Mouse (Mus musculus): ENCODE data around the gene Cd46. TPM values are rescaled to one million over a fixed set of nuclear protein-coding genes. Genes with fewer than 3 reads are reported as not detected.

The Cd46 gene
- polyA plus RNA-seq, 1 experiment, result 0.95 TPM

DNA sequence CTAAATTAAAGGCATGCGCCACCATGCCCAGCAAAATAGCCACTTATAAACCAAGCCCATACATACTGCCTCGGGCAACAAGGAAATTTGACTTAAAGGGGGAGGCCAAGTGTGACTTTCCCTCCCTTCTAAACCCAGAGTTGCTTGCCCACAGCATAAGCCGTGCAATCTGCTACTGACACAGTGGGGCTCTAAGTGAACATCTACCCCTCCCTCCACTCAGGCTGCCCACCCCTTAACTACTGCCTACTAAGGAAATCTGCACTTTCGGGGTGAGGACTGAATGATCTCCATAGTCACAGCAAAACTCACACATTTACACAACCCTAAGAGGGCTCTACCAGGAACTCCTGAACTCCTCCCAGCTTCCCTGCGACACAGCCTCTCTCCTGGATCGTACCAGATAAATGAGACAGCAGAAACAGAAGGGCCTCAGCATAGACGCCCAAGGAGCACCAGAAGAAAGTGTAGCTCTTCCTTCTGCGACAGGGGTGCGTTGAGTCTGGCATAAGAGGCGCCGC is 290 bp downstream of the Cd46 start:
- TF ChIP-seq CTCF (IDR thresholded peaks at IDR 0.05; ENCODE audit: insufficient read depth, low read length) (no peak), POLR2A (IDR thresholded peaks at IDR 0.05; ENCODE audit: borderline replicate concordance, extremely low read depth, low read depth, low read length) (no peak)
- H3K4me1 ChIP-seq (ENCODE audit: control insufficient read depth, insufficient read depth, low read length), result peaks cover 5% of the 10 kb centered on the region; the same call in 1 of the 2 replicates
- 17% methylated on average over 11 of the region's 11 CpGs for WGBS
- peak overlapping the region; percentile 73 for H3K4me3 ChIP-seq (replicated peaks; ENCODE audit: extremely low read depth, low read depth, low read length)
- no peak for DNase-seq

DNA sequence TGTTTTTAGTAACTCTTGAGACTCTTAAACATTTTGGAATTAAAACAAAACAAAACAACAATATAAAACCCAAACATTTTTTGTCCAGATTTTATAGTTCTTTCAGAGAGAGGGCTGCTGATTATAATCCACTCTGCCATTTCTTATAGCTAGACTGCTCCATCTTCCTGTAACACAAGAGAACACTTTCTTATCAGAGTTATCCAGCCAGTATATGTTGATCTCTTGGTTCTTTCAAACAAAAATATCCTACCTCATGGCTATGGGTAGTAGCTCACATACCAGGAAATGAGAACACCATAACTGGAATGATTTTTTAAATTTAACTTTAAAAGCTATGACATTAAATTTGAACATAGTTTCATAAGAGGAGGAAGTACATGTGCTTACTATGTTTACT is 9.9 kb downstream of the Cd46 start:
- Histone ChIP-seq H3K4me3 (replicated peaks; ENCODE audit: extremely low read depth, low read depth, low read length) (no peak overlapping the region), H3K4me1 (ENCODE audit: control insufficient read depth, insufficient read depth, low read length) (no peaks in the 10 kb centered on the region)
- DNase-seq, result no peak
- TF ChIP-seq POLR2A (IDR thresholded peaks at IDR 0.05; ENCODE audit: borderline replicate concordance, extremely low read depth, low read depth, low read length) (no peak), CTCF (IDR thresholded peaks at IDR 0.05; ENCODE audit: insufficient read depth, low read length) (no peak)

DNA sequence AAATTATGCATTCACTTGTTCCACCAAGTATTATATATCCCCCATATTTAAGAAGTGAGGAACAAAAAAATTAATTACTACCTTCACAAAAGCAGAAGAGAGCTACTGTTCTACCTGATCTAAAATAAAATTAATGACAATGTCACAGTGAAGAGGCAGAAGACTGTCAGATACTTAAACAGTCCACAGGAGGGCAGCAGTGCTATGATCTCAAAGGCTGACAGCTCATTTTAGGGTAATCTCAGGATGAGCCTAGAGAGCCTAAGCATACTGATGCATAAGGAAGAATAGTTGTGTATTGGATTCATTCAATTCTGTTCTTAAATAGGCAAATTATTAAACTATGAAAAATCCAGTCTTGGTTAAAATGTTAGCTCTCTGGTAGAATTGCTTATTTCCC is 51.6 kb downstream of the Cd46 start:
- H3K4me3 ChIP-seq (replicated peaks; ENCODE audit: extremely low read depth, low read depth, low read length), result no peak overlapping the region

DNA sequence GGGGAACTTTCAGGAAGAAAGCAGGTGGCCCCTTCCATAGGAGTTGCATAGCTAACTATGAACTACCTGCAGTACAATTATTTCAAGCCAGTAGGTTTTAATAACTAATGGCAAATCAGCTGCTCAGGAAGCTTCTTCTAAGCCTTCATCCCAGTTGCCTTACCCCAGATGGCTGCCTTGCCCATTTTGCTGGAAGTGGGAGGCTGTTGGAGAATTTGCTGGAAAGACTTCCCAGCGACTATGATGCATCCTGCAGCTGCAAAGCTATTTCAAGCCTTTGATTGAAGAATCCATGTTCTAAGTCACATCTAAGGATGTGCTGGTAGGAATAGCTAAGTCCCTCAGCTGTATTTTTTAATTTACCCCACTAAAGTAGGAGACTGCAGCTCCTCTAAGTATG is 53.7 kb downstream of the Cd46 start:
- WGBS, result 71% methylated on average over 1 of the region's 1 CpGs

More for the DNA sequence above, 51.6 kb downstream of the Cd46 start:
- 0 out of 2 replicates have a peak, but pooled peaks have one; percentile 33 for TF ChIP-seq CTCF (IDR thresholded peaks at IDR 0.05; ENCODE audit: insufficient read depth, low read length)
- no peak for TF ChIP-seq POLR2A (IDR thresholded peaks at IDR 0.05; ENCODE audit: borderline replicate concordance, extremely low read depth, low read depth, low read length)
- H3K4me1 ChIP-seq (ENCODE audit: control insufficient read depth, insufficient read depth, low read length), result no peaks in the 10 kb centered on the region
- DNase-seq, result no peak

DNA sequence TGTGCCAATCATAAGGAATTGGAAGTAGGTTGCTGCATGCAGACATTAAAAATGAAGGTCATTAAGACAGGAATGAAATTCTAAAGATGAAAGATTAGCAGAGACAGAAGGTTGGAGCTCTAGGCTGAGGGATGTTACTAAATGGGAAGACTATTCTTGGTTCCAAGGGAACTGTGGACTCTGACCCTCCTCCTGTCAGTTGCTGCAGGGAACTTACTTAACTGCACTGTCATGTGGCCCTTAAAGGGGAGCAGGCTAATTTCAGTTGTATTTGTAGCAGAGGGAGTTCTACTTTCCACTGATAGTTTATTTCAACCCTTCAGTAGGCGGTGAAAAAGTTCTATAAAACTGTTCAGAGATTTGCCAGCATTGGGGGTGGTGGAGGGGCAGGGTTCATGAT is 54.1 kb downstream of the Cd46 start:
- 93% methylated on average over 1 of the region's 1 CpGs for WGBS
- no peak for DNase-seq
- H3K4me1 ChIP-seq (ENCODE audit: control insufficient read depth, insufficient read depth, low read length), result no peaks in the 10 kb centered on the region; the same call in 1 of the 2 replicates
- TF ChIP-seq POLR2A (IDR thresholded peaks at IDR 0.05; ENCODE audit: borderline replicate concordance, extremely low read depth, low read depth, low read length) (no peak), CTCF (IDR thresholded peaks at IDR 0.05; ENCODE audit: insufficient read depth, low read length) (no peak)
- H3K4me3 ChIP-seq (replicated peaks; ENCODE audit: extremely low read depth, low read depth, low read length), result no peak overlapping the region

More for the DNA sequence above, 53.7 kb downstream of the Cd46 start:
- TF ChIP-seq POLR2A (IDR thresholded peaks at IDR 0.05; ENCODE audit: borderline replicate concordance, extremely low read depth, low read depth, low read length), result no peak
- no peak for TF ChIP-seq CTCF (IDR thresholded peaks at IDR 0.05; ENCODE audit: insufficient read depth, low read length)
- Histone ChIP-seq H3K4me1 (ENCODE audit: control insufficient read depth, insufficient read depth, low read length) (no peaks in the 10 kb centered on the region; the same call in 1 of the 2 replicates), H3K4me3 (replicated peaks; ENCODE audit: extremely low read depth, low read depth, low read length) (no peak overlapping the region)
- no peak for DNase-seq

DNA sequence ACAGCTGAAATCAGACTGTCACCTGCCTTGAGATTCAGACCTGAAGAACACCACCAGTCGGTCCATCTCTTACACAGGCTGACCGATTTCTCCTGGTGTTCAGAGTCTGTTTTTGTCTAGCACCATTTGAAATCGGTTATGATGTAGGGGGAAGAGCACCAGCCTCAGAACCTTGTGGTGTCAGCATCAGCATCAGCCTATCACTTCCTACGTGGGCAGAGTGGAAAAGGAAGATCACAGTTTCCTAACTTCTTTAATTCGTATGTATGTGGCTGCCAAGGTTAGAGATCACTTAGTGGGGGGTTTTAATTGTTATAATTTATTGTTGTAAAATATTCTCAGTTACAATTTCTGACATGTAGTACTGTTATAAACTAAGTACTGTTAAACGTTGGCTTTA is 54.6 kb downstream of the Cd46 start:
- DNase-seq, result no peak
- Histone ChIP-seq H3K4me3 (replicated peaks; ENCODE audit: extremely low read depth, low read depth, low read length) (no peak overlapping the region), H3K4me1 (ENCODE audit: control insufficient read depth, insufficient read depth, low read length) (no peaks in the 10 kb centered on the region; the same call in 1 of the 2 replicates)
- TF ChIP-seq POLR2A (IDR thresholded peaks at IDR 0.05; ENCODE audit: borderline replicate concordance, extremely low read depth, low read depth, low read length) (no peak), CTCF (IDR thresholded peaks at IDR 0.05; ENCODE audit: insufficient read depth, low read length) (no peak)
- WGBS, result 79% methylated on average over 6 of the region's 6 CpGs

DNA sequence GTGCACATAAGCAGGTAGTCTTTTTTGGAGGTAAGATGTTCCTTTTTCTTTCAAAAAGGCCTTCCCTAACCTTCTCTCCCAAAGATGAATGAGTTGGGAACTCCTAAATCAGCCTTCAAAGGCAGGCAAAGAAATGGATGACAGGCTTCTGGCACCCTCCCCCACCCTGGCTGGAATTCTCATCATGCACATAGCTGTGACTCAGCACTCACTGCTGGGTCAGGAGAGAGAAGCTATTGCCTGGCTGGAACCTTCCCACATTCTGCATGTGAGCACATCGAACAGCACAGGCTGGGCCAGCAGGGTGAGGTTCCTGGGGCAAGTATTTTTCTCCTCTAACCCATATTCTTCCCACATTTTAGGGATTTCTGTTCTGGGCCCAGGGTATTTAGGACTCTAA is 58.1 kb downstream of the Cd46 start:
- TF ChIP-seq POLR2A (IDR thresholded peaks at IDR 0.05; ENCODE audit: borderline replicate concordance, extremely low read depth, low read depth, low read length) (no peak), CTCF (IDR thresholded peaks at IDR 0.05; ENCODE audit: insufficient read depth, low read length) (no peak)
- DNase-seq, result no peak
- Histone ChIP-seq H3K4me3 (replicated peaks; ENCODE audit: extremely low read depth, low read depth, low read length) (no peak overlapping the region), H3K4me1 (ENCODE audit: control insufficient read depth, insufficient read depth, low read length) (no peaks in the 10 kb centered on the region; the same call in 1 of the 2 replicates)
- WGBS, result 62% methylated on average over 1 of the region's 1 CpGs

DNA sequence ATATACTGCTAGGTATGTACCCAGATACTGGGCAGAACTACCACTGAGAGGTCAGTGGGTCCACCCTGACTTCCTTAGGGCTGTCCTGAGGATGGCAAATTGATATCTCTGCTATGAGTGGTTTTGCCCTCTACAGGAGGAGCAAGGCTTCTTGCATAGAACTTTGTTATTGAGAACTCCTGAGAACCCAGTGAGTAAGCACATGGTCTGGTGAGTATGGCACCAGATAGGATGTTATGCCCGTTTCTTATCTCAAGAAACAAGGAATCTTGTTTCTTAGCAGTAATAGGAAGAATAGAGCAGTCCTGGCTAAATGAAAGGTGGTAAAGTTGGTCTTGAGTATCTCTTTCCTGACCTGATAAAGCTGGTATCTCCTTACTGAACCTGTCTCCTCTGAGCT is 59.3 kb downstream of the Cd46 start:
- WGBS, result 90% methylated on average over 1 of the region's 1 CpGs
- no peak for TF ChIP-seq POLR2A (IDR thresholded peaks at IDR 0.05; ENCODE audit: borderline replicate concordance, extremely low read depth, low read depth, low read length)
- no peak for TF ChIP-seq CTCF (IDR thresholded peaks at IDR 0.05; ENCODE audit: insufficient read depth, low read length)
- no peaks in the 10 kb centered on the region; the same call in 1 of the 2 replicates for H3K4me1 ChIP-seq (ENCODE audit: control insufficient read depth, insufficient read depth, low read length)
- DNase-seq, result no peak
- H3K4me3 ChIP-seq (replicated peaks; ENCODE audit: extremely low read depth, low read depth, low read length), result no peak overlapping the region

DNA sequence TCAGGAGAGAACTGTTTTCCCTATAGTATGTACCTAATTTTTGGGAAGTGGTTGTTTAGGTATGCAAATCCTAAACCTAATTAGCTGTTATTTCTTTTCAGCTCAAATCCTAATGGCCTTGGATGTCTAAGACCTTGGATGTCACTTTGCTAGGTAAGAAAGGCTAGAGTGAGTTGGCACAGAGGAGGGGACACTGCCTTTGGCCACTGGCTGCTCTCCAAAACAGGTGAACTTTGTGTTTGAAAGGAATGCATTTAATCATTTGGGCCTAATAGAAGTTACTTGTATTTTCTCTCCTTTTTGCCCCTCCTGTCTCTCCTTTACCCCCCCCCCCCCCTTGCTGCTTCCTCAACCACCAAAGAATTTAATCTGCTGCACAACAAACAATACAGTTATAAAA is 60.3 kb downstream of the Cd46 start:
- Histone ChIP-seq H3K4me3 (replicated peaks; ENCODE audit: extremely low read depth, low read depth, low read length) (no peak overlapping the region), H3K4me1 (ENCODE audit: control insufficient read depth, insufficient read depth, low read length) (no peaks in the 10 kb centered on the region; the same call in 1 of the 2 replicates)
- no peak for TF ChIP-seq POLR2A (IDR thresholded peaks at IDR 0.05; ENCODE audit: borderline replicate concordance, extremely low read depth, low read depth, low read length)
- no peak for TF ChIP-seq CTCF (IDR thresholded peaks at IDR 0.05; ENCODE audit: insufficient read depth, low read length)
- DNase-seq, result no peak

DNA sequence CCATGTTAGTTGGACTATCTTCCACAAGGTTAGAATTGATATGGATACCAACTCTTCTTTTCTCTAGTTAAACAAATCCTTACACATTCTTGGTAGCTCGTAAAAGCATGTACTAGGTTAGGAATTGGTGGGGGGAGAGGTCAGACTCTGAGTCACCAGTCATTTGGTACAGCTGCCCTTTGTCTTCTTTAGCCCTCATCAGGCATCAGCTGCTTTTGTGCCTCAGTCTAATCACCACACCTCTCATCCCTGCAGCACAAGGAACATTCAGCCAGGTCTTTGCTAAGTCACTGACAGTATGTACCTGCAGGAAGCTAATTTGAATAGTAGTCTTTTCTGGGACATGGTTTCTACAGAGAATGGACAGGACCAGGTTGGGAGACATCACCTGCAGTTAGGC is 64.5 kb downstream of the Cd46 start:
- H3K4me3 ChIP-seq (replicated peaks; ENCODE audit: extremely low read depth, low read depth, low read length), result no peak overlapping the region
- WGBS, result 60% methylated on average over 1 of the region's 1 CpGs
- no peaks in the 10 kb centered on the region; the same call in 1 of the 2 replicates for H3K4me1 ChIP-seq (ENCODE audit: control insufficient read depth, insufficient read depth, low read length)
- DNase-seq, result no peak
- TF ChIP-seq CTCF (IDR thresholded peaks at IDR 0.05; ENCODE audit: insufficient read depth, low read length), result no peak
